Mouse (Mus musculus) layer of hippocampus, adult 18-20 months (tissue): ENCODE measurements around the gene Tipin. TPM values are rescaled to one million over a fixed set of nuclear protein-coding genes. Genes with fewer than 3 reads are reported as not detected.
"Not testable (repeated sequence)": the region's sequence is repeated elsewhere in the genome, so short reads cannot be mapped to it uniquely, and the experiment has no call there.

Experiments
- DNase-seq, 2 experiments: peaks; one replicate each; pipeline ENCODE4 v3.0.0; 2022; ENCODE audit warnings: low spot score in 2 of 2
- total RNA-seq, 2 experiments: library from RNA; stranded (reverse); gene quantifications; 2 replicates each; pipeline ENCODE4 v1.2.3; 2021

Gene Tipin
- total RNA-seq, 2 experiments from 2014 or later, result 11.8 to 15.2 TPM

- DNase-seq, result no peak
These were observed 10.1 kb upstream of the Tipin start for GRCm38 (mm10) chr9:64271249-64271648.

GRCm38 (mm10) chr9:64272611-64273010 lies 8.8 kb upstream of the Tipin start:
- peak in 1 of 2 experiments; percentile 79 for DNase-seq

- DNase-seq, result no peak
These were observed 7.6 kb upstream of the Tipin start for GRCm38 (mm10) chr9:64273757-64274156.

GRCm38 (mm10) chr9:64274291-64274690 lies 7.1 kb upstream of the Tipin start:
- DNase-seq, result no peak

- DNase-seq, result no peak
These were observed 6.5 kb upstream of the Tipin start for GRCm38 (mm10) chr9:64274919-64275318.

GRCm38 (mm10) chr9:64277706-64278105 lies 3.7 kb upstream of the Tipin start:
- peak in 1 of 2 experiments; percentile 71 for DNase-seq

GRCm38 (mm10) chr9:64278665-64279310 lies 2.6 kb upstream of the Tipin start:
- DNase-seq, result no peak

- no peak for DNase-seq
These were observed 399 bp downstream of the Tipin start for GRCm38 (mm10) chr9:64281781-64282178.

- no peak for DNase-seq
These were observed 1.1 kb downstream of the Tipin start for GRCm38 (mm10) chr9:64282404-64282987.

GRCm38 (mm10) chr9:64303086-64303485 lies 21.7 kb downstream of the Tipin start:
- DNase-seq, result not testable (repeated sequence)

- DNase-seq, result no peak
These were observed 25.3 kb downstream of the Tipin start for GRCm38 (mm10) chr9:64306476-64307312.

- DNase-seq, result no peak
These were observed 29.8 kb downstream of the Tipin start for GRCm38 (mm10) chr9:64310996-64311785.

- DNase-seq, result no peak
These were observed 30.7 kb downstream of the Tipin start for GRCm38 (mm10) chr9:64312128-64312527.

- DNase-seq, result no peak
These were observed 33.3 kb downstream of the Tipin start for GRCm38 (mm10) chr9:64314696-64315095.

- no peak for DNase-seq
These were observed 35.6 kb downstream of the Tipin start for GRCm38 (mm10) chr9:64316986-64317385.

GRCm38 (mm10) chr9:64323976-64324375 lies 42.6 kb downstream of the Tipin start:
- no peak for DNase-seq

- no peak for DNase-seq
These were observed 54.4 kb downstream of the Tipin start for GRCm38 (mm10) chr9:64335825-64336224.

- no peak for DNase-seq
These were observed 58.0 kb downstream of the Tipin start for GRCm38 (mm10) chr9:64339361-64339760.

- peak; percentile 58 to 69 for DNase-seq
These were observed 59.2 kb downstream of the Tipin start for GRCm38 (mm10) chr9:64340351-64341253.

- DNase-seq, result peak in 1 of 2 experiments; percentile 67
These were observed 59.8 kb downstream of the Tipin start, which contains the start of gene Dis3l for GRCm38 (mm10) chr9:64341254-64341566. Dis3l (minus strand) TSS chr9:64341288.
